Mouse (Mus musculus) midbrain, postnatal 0 days (tissue): Measurements from ENCODE around the gene Hnmt. TPM values are rescaled to one million over a fixed set of nuclear protein-coding genes. Genes with fewer than 3 reads are reported as not detected.
"Not testable (repeated sequence)": the region's sequence is repeated elsewhere in the genome, so short reads cannot be mapped to it uniquely, and the experiment has no call there.

Source experiments
- ATAC-seq: fragments of 200-750 bp; cut with Nextera tagmentation; 2 replicates; pipeline ENCODE4 v1.8.0; 2017; ENCODE audit warnings: moderate number of reproducible peaks, mild to moderate bottlenecking, moderate TSS enrichment, moderate library complexity; ENCODE audit not compliant: low FRiP score
- DNase-seq: peaks from one replicate; pipeline ENCODE4 v3.0.0-alpha.2; 2015; ENCODE audit warnings: low spot score
- H3K27ac ChIP-seq: fragments of 300-500 bp; sonication (generic); 2 replicates; pipeline ENCODE4 v1.5.1; 2014; ENCODE audit warnings: low read depth, mild to moderate bottlenecking, low read length, mixed read lengths
- H3K27me3 ChIP-seq: fragments of 300-500 bp; sonication (generic); 2 replicates; pipeline ENCODE4 v1.6.1; 2014; ENCODE audit warnings: low read length, control low read depth, mixed read lengths; ENCODE audit not compliant: insufficient read depth
- H3K36me3 ChIP-seq: fragments of 300-500 bp; sonication (generic); 2 replicates; pipeline ENCODE4 v1.6.1; 2014; ENCODE audit warnings: low read length, control low read depth, mixed read lengths; ENCODE audit not compliant: insufficient read depth
- H3K4me1 ChIP-seq: fragments of 300-500 bp; sonication (generic); 2 replicates; pipeline ENCODE4 v1.6.1; 2014; ENCODE audit warnings: mild to moderate bottlenecking, control low read depth, antibody characterized with exemption, low read length, mixed read lengths; ENCODE audit not compliant: insufficient read depth
- H3K4me2 ChIP-seq: fragments of 300-500 bp; sonication (generic); 2 replicates; pipeline ENCODE4 v1.6.1; 2014; ENCODE audit warnings: low read depth, mild to moderate bottlenecking, low read length, mixed read lengths; ENCODE audit not compliant: poor library complexity, severe bottlenecking
- H3K4me3 ChIP-seq: fragments of 300-500 bp; sonication (generic); 2 replicates; pipeline ENCODE4 v1.5.1; 2014; ENCODE audit warnings: low read depth, mild to moderate bottlenecking, low read length, moderate library complexity
- H3K9ac ChIP-seq: fragments of 300-500 bp; sonication (generic); replicated peaks from 2 replicates; pipeline ENCODE4 v1.6.1; 2014; ENCODE audit warnings: mild to moderate bottlenecking, low read length, moderate library complexity, mixed read lengths; ENCODE audit not compliant: poor library complexity, severe bottlenecking
- H3K9me3 ChIP-seq: fragments of 300-500 bp; sonication (generic); 2 replicates; pipeline ENCODE4 v1.6.1; 2016; ENCODE audit warnings: low read length, control low read depth
- CTCF ChIP-seq: IDR thresholded peaks from 2 replicates; pipeline ENCODE4 v1.5.1; 2016; ENCODE audit warnings: antibody characterized with exemption, mild to moderate bottlenecking
- WGBS: fragments of 180-500 bp; shearing (Covaris S2); extraction: QIAGEN DNeasy Blood & Tissue Kit; methylation state at CpG from one replicate; pipeline ENCODE4 v1.1.7; 2014; 5-methylcytosine and 5-hydroxymethylcytosine counted together
- polyA plus RNA-seq: library from polyadenylated mRNA; unstranded; fragments of >200 nt; fragmentation: Nextera tagmentation; extraction: Ambion mirVana; gene quantifications from 2 replicates; pipeline ENCODE4 v1.2.1, GENCODE M21; 2015
- total RNA-seq: library from RNA; depleted of rRNA; stranded (reverse); fragments of >200 nt; gene quantifications from 2 replicates; pipeline ENCODE4 v1.2.3, GENCODE M21; 2014

Hnmt gene
- total and polyA plus RNA-seq, 2 experiments from 2014 or later, result 19.7 to 22.9 TPM

- no peak overlapping the region for H3K4me2 ChIP-seq
- no peaks in the 10 kb centered on the region for H3K9me3 ChIP-seq
- H3K4me3 ChIP-seq, result no peak overlapping the region
- H3K27me3 ChIP-seq, result no peaks in the 10 kb centered on the region
- no peak overlapping the region for H3K9ac ChIP-seq
- no peak for TF ChIP-seq CTCF
- H3K36me3 ChIP-seq, result no peaks in the 10 kb centered on the region
- no peaks in the 10 kb centered on the region for H3K4me1 ChIP-seq
- 79% methylated on average over 1 of the region's 1 CpGs for WGBS
- ATAC-seq (no peak), DNase-seq (no peak)
- no peak overlapping the region for H3K27ac ChIP-seq
These were observed 49.9 kb downstream of the Hnmt start for GRCm38 (mm10) chr2:23999323-23999722.

GRCm38 (mm10) chr2:23998836-23999235, 50.4 kb downstream of the Hnmt start:
- H3K27ac ChIP-seq, result no peak overlapping the region
- no peaks in the 10 kb centered on the region for H3K4me1 ChIP-seq
- H3K4me3 ChIP-seq, result no peak overlapping the region
- no peak overlapping the region for H3K9ac ChIP-seq
- ATAC-seq, result no peak
- no peak overlapping the region for H3K4me2 ChIP-seq
- no peaks in the 10 kb centered on the region for H3K9me3 ChIP-seq
- no peaks in the 10 kb centered on the region for H3K36me3 ChIP-seq
- H3K27me3 ChIP-seq, result no peaks in the 10 kb centered on the region
- no peak for DNase-seq
- TF ChIP-seq CTCF, result no peak
- WGBS, result 85% methylated on average over 4 of the region's 4 CpGs

GRCm38 (mm10) chr2:23996830-23997229, 52.4 kb downstream of the Hnmt start:
- ATAC-seq, result no peak
- H3K36me3 ChIP-seq, result no peaks in the 10 kb centered on the region
- H3K4me3 ChIP-seq, result no peak overlapping the region
- H3K9ac ChIP-seq, result no peak overlapping the region
- no peaks in the 10 kb centered on the region for H3K27me3 ChIP-seq
- DNase-seq, result no peak
- H3K9me3 ChIP-seq, result no peaks in the 10 kb centered on the region
- no peak overlapping the region for H3K4me2 ChIP-seq
- WGBS, result 69% methylated on average over 2 of the region's 2 CpGs
- no peak for TF ChIP-seq CTCF
- H3K27ac ChIP-seq, result no peak overlapping the region
- no peaks in the 10 kb centered on the region for H3K4me1 ChIP-seq

GRCm38 (mm10) chr2:23990034-23990573, 59.1 kb downstream of the Hnmt start:
- H3K27me3 ChIP-seq, H3K4me2 ChIP-seq, H3K27ac ChIP-seq, H3K36me3 ChIP-seq, H3K4me3 ChIP-seq, H3K4me1 ChIP-seq, DNase-seq, ATAC-seq, H3K9ac ChIP-seq, H3K9me3 ChIP-seq: not testable (repeated sequence)
- 85% methylated on average over 9 of the region's 9 CpGs for WGBS

- H3K27me3 ChIP-seq, result no peaks in the 10 kb centered on the region
- no peak for TF ChIP-seq CTCF
- DNase-seq, result peak; percentile 56
- H3K4me2 ChIP-seq, result no peak overlapping the region
- H3K36me3 ChIP-seq, result no peaks in the 10 kb centered on the region
- no peaks in the 10 kb centered on the region for H3K4me1 ChIP-seq
- no peak overlapping the region for H3K9ac ChIP-seq
- no peak overlapping the region for H3K27ac ChIP-seq
- H3K4me3 ChIP-seq, result no peak overlapping the region
- no peak for ATAC-seq
- no peaks in the 10 kb centered on the region for H3K9me3 ChIP-seq
These were observed 61.9 kb downstream of the Hnmt start for GRCm38 (mm10) chr2:23987283-23987682.

- ATAC-seq (no peak), DNase-seq (no peak)
- H3K4me1 ChIP-seq, result no peaks in the 10 kb centered on the region
- H3K36me3 ChIP-seq, result no peaks in the 10 kb centered on the region
- TF ChIP-seq CTCF, result no peak
- no peaks in the 10 kb centered on the region for H3K9me3 ChIP-seq
- no peak overlapping the region for H3K4me3 ChIP-seq
- H3K27me3 ChIP-seq, result no peaks in the 10 kb centered on the region
- no peak overlapping the region for H3K27ac ChIP-seq
- no peak overlapping the region for H3K9ac ChIP-seq
- H3K4me2 ChIP-seq, result no peak overlapping the region
These were observed 65.9 kb downstream of the Hnmt start for GRCm38 (mm10) chr2:23983343-23983742.
